Mouse (Mus musculus): Measurements from ENCODE around the gene Stard5.

- TF ChIP-seq CTCF (conservative IDR thresholded peaks at IDR 0.05; ENCODE audit: insufficient read depth, insufficient read length, low read depth, low read length), result no peak
- TF ChIP-seq POLR2A (IDR thresholded peaks at IDR 0.05; ENCODE audit: low read depth, low read length), result no peak
Observed at GRCm38 (mm10) chr7:83677296-83677695, 45.5 kb downstream of the Stard5 start.
